Mouse (Mus musculus): ENCODE measurements around the gene Gas8.

GRCm38 (mm10) chr8:123505267-123505666 is 13.4 kb upstream of the Gas8 start:
- TF ChIP-seq POLR2A (IDR thresholded peaks at IDR 0.05; ENCODE audit: borderline replicate concordance, insufficient read depth, low read length) (no peak), CTCF (IDR thresholded peaks at IDR 0.05; ENCODE audit: borderline replicate concordance, insufficient read depth, low read depth, low read length) (no peak)

All from cerebellum, adult 2 months (tissue).